Mouse (Mus musculus) megakaryocyte progenitor cell, adult 5-6 weeks (primary cell): ENCODE measurements around the gene Rims4. TPM values are rescaled to one million over a fixed set of nuclear protein-coding genes. Genes with fewer than 3 reads are reported as not detected.

ENCODE experiments used
- total RNA-seq, 2 experiments: library from RNA; stranded (forward) in 1 of 2; stranded (reverse) in 1 of 2; fragments of 157-497, 149-512 nt in 1 of 2; fragments of 200-1000 nt in 1 of 2; gene quantifications; 2 replicates each; pipeline versions ENCODE4 v1.2.3 to v1.2.4; 2015 to 2017

Gene Rims4
- total RNA-seq, 2 experiments from 2014 or later, result 0.02 TPM; not detected in 1

Other genes starting within 250 kb of the Rims4 start
- 13.4 TPM in 2 replicates for gene Ada, start 168.4 kb downstream of the Rims4 start, total RNA-seq (2015)
- gene Ada, start 168.4 kb downstream of the Rims4 start, total RNA-seq (2017), result 17.5 and 20.2 TPM in 2 replicates
- 0.25 TPM in 1 of 2 replicates, not detected in the other for gene Ccn5, start 97.8 kb downstream of the Rims4 start, total RNA-seq (2015)
- gene Ccn5, start 97.8 kb downstream of the Rims4 start, total RNA-seq (2017), result not detected in 2 replicates
- gene Kcnk15, start 65.0 kb downstream of the Rims4 start, total RNA-seq (2015), result not detected in 2 replicates
- not detected in 2 replicates for gene Kcnk15, start 65.0 kb downstream of the Rims4 start, total RNA-seq (2017)
- gene Ywhab, start 76.3 kb upstream of the Rims4 start, total RNA-seq (2015), result 140 and 141 TPM in 2 replicates
- gene Ywhab, start 76.3 kb upstream of the Rims4 start, total RNA-seq (2017), result 54.8 and 57.9 TPM in 2 replicates
- 1.0 and 2.2 TPM in 2 replicates for gene Pabpc1l, start 106.8 kb upstream of the Rims4 start, total RNA-seq (2015)
- 0.61 and 0.83 TPM in 2 replicates for gene Pabpc1l, start 106.8 kb upstream of the Rims4 start, total RNA-seq (2017)
- 152 and 189 TPM in 2 replicates for gene Stk4, start 151.6 kb upstream of the Rims4 start, total RNA-seq (2015)
- 115 and 156 TPM in 2 replicates for gene Stk4, start 151.6 kb upstream of the Rims4 start, total RNA-seq (2017)
- 48.0 and 55.0 TPM in 2 replicates for gene Tomm34, start 152.5 kb upstream of the Rims4 start, total RNA-seq (2015)
- gene Tomm34, start 152.5 kb upstream of the Rims4 start, total RNA-seq (2017), result 44.5 and 44.8 TPM in 2 replicates